Mouse (Mus musculus) adrenal gland, postnatal 14 days (tissue): ENCODE results near the gene Sv2b. TPM values are rescaled to one million over a fixed set of nuclear protein-coding genes. Genes with fewer than 3 reads are reported as not detected.

Experiments
- DNase-seq: peaks from one replicate; pipeline ENCODE4 v3.0.0; 2021; ENCODE audit warnings: mixed read lengths
- total RNA-seq: library from RNA; stranded (reverse); gene quantifications from 2 replicates; pipeline ENCODE4 v1.2.3, GENCODE M21; 2021

Sv2b gene
- total RNA-seq, 1 experiment from 2014 or later, result 0.67 TPM

GRCm38 (mm10) chr7:75292246-75292645 is 16.8 kb downstream of the Sv2b start:
- no peak for DNase-seq

- DNase-seq, result no peak
Observed at GRCm38 (mm10) chr7:75290554-75290953, 18.5 kb downstream of the Sv2b start.

GRCm38 (mm10) chr7:75287237-75287636 is 21.8 kb downstream of the Sv2b start:
- DNase-seq, result no peak

- no peak for DNase-seq
Observed at GRCm38 (mm10) chr7:75282951-75283350, 26.1 kb downstream of the Sv2b start.

GRCm38 (mm10) chr7:75282080-75282650 is 26.9 kb downstream of the Sv2b start:
- no peak for DNase-seq

GRCm38 (mm10) chr7:75281106-75281505 is 28.0 kb downstream of the Sv2b start:
- DNase-seq, result no peak

GRCm38 (mm10) chr7:75277847-75278246 is 31.2 kb downstream of the Sv2b start:
- no peak for DNase-seq

GRCm38 (mm10) chr7:75276739-75277138 is 32.3 kb downstream of the Sv2b start:
- no peak for DNase-seq

- no peak for DNase-seq
Observed at GRCm38 (mm10) chr7:75274518-75274917, 34.5 kb downstream of the Sv2b start.

- DNase-seq, result no peak
Observed at GRCm38 (mm10) chr7:75273633-75274032, 35.4 kb downstream of the Sv2b start.

- DNase-seq, result no peak
Observed at GRCm38 (mm10) chr7:75271921-75272381, 37.1 kb downstream of the Sv2b start.

GRCm38 (mm10) chr7:75271306-75271705 is 37.8 kb downstream of the Sv2b start:
- no peak for DNase-seq

GRCm38 (mm10) chr7:75267236-75267635 is 41.8 kb downstream of the Sv2b start:
- DNase-seq, result no peak

- no peak for DNase-seq
Observed at GRCm38 (mm10) chr7:75265241-75265640, 43.8 kb downstream of the Sv2b start.

GRCm38 (mm10) chr7:75259945-75260344 is 49.1 kb downstream of the Sv2b start:
- no peak for DNase-seq

- no peak for DNase-seq
Observed at GRCm38 (mm10) chr7:75253611-75254250, 55.3 kb downstream of the Sv2b start.

GRCm38 (mm10) chr7:75240754-75241507 is 68.1 kb downstream of the Sv2b start:
- no peak for DNase-seq

- no peak for DNase-seq
Observed at GRCm38 (mm10) chr7:75236386-75236785, 72.7 kb downstream of the Sv2b start.

GRCm38 (mm10) chr7:75224206-75224605 is 84.9 kb downstream of the Sv2b start:
- DNase-seq, result no peak

GRCm38 (mm10) chr7:75222704-75223431 is 86.2 kb downstream of the Sv2b start:
- no peak for DNase-seq

GRCm38 (mm10) chr7:75220786-75221185 is 88.3 kb downstream of the Sv2b start:
- no peak for DNase-seq

GRCm38 (mm10) chr7:75220296-75220695 is 88.8 kb downstream of the Sv2b start:
- DNase-seq, result no peak

- DNase-seq, result no peak
Observed at GRCm38 (mm10) chr7:75216180-75216579, 92.9 kb downstream of the Sv2b start.
